Mouse (Mus musculus): ENCODE measurements around the gene Msh2.

- TF ChIP-seq CTCF (IDR thresholded peaks at IDR 0.05; ENCODE audit: borderline replicate concordance, control insufficient read depth, extremely low read depth, insufficient read depth, low read length, poor library complexity) (no peak), POLR2A (IDR thresholded peaks at IDR 0.05; ENCODE audit: control insufficient read depth, extremely low read depth, insufficient read depth, low read length, poor library complexity) (no peak)
Measured at GRCm38 (mm10) chr17:87695874-87696465, 23.8 kb downstream of the Msh2 start.

All from thymus, adult 2 months (tissue).